Mouse (Mus musculus) stomach, postnatal 0 days (tissue): ENCODE measurements around the gene Tm2d1. TPM values are rescaled to one million over a fixed set of nuclear protein-coding genes. Genes with fewer than 3 reads are reported as not detected.

Experiments
- ATAC-seq: fragments of 200-750 bp; cut with Nextera tagmentation; 2 replicates; pipeline ENCODE4 v1.8.0; 2017; ENCODE audit not compliant: low FRiP score, low TSS enrichment
- DNase-seq: peaks from one replicate; pipeline ENCODE4 v3.0.0-alpha.2; 2016; ENCODE audit warnings: low spot score
- H3K27ac ChIP-seq: fragments of 300-500 bp; sonication (generic); replicated peaks from 2 replicates; pipeline ENCODE4 v1.5.1; 2014; ENCODE audit warnings: mild to moderate bottlenecking, control low read depth
- H3K27me3 ChIP-seq: fragments of 300-500 bp; sonication (generic); 2 replicates; pipeline ENCODE4 v1.6.1; 2014; ENCODE audit warnings: low read length; ENCODE audit not compliant: control insufficient read depth, insufficient read depth
- H3K36me3 ChIP-seq: fragments of 300-500 bp; sonication (generic); 2 replicates; pipeline ENCODE4 v1.6.1; 2014; ENCODE audit warnings: low read length, mixed read lengths; ENCODE audit not compliant: control insufficient read depth, insufficient read depth
- H3K4me1 ChIP-seq: fragments of 300-500 bp; sonication (generic); replicated peaks from 2 replicates; pipeline ENCODE4 v1.6.1; 2014; ENCODE audit warnings: antibody characterized with exemption; ENCODE audit not compliant: control insufficient read depth, insufficient read depth
- H3K4me2 ChIP-seq: fragments of 300-500 bp; sonication (generic); replicated peaks from 2 replicates; pipeline ENCODE4 v1.6.1; 2014; ENCODE audit warnings: low read depth, mild to moderate bottlenecking, control low read depth, moderate library complexity
- H3K4me3 ChIP-seq: fragments of 300-500 bp; sonication (generic); 2 replicates; pipeline ENCODE4 v1.5.1; 2014; ENCODE audit warnings: low read depth, low read length, control low read depth
- H3K9ac ChIP-seq: fragments of 300-500 bp; sonication (generic); 2 replicates; pipeline ENCODE4 v1.6.1; 2014; ENCODE audit warnings: mild to moderate bottlenecking, low read length, control low read depth, mixed read lengths
- H3K9me3 ChIP-seq: fragments of 300-500 bp; sonication (generic); 2 replicates; pipeline ENCODE4 v1.6.1; 2016; ENCODE audit warnings: low read length; ENCODE audit not compliant: control insufficient read depth
- CTCF ChIP-seq: IDR thresholded peaks from 2 replicates; pipeline ENCODE4 v1.5.1; 2016; ENCODE audit warnings: antibody characterized with exemption, low read depth, mild to moderate bottlenecking, moderate library complexity
- EP300 ChIP-seq: optimal IDR thresholded peaks from 2 replicates; pipeline ENCODE3; 2016; ENCODE audit warnings: antibody characterized with exemption
- WGBS: fragments of 180-500 bp; shearing (Covaris S2); extraction: QIAGEN DNeasy Blood & Tissue Kit; methylation state at CpG from one replicate; pipeline ENCODE4 v1.1.7; 2014; 5-methylcytosine and 5-hydroxymethylcytosine counted together
- polyA plus RNA-seq: library from polyadenylated mRNA; unstranded; fragments of >200 nt; fragmentation: Nextera tagmentation; extraction: Ambion mirVana; gene quantifications from 2 replicates; pipeline ENCODE4 v1.2.1, GENCODE M21; 2015

Tm2d1 gene
- polyA plus RNA-seq, 1 experiment from 2014 or later = 103 TPM

DNA sequence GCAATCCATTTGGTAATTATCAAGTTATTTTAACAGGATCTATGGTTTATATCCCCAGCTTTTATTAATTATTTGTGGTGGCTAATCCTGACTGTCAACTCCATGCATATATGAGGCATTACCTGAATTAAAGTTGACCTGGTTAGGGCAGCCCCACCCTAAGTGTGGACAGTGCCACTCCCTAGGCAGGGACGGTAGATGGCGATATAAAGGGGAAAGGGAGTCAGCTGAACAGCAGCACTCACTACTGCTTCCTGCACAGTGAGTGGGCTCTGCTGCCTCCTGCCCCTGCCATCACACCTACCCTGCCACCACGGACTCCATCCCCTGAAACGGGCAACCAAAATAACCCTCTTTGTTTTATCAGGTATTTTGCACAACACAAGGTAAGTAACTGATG, 7.7 kb downstream of the Tm2d1 start:
- no peaks in the 10 kb centered on the region; the same call in 1 of the 2 replicates for H3K36me3 ChIP-seq
- no peak overlapping the region for H3K9ac ChIP-seq
- no peaks in the 10 kb centered on the region for H3K4me1 ChIP-seq
- WGBS = 49% methylated on average over 4 of the region's 4 CpGs
- no peaks in the 10 kb centered on the region for H3K9me3 ChIP-seq
- H3K4me3 ChIP-seq = no peak overlapping the region
- no peaks in the 10 kb centered on the region for H3K27me3 ChIP-seq
- no peak overlapping the region for H3K27ac ChIP-seq
- no peak overlapping the region for H3K4me2 ChIP-seq
- DNase-seq (peak; percentile 40), ATAC-seq (peak; percentile 79)
- TF ChIP-seq CTCF (peak; percentile 62), EP300 (no peak)

DNA sequence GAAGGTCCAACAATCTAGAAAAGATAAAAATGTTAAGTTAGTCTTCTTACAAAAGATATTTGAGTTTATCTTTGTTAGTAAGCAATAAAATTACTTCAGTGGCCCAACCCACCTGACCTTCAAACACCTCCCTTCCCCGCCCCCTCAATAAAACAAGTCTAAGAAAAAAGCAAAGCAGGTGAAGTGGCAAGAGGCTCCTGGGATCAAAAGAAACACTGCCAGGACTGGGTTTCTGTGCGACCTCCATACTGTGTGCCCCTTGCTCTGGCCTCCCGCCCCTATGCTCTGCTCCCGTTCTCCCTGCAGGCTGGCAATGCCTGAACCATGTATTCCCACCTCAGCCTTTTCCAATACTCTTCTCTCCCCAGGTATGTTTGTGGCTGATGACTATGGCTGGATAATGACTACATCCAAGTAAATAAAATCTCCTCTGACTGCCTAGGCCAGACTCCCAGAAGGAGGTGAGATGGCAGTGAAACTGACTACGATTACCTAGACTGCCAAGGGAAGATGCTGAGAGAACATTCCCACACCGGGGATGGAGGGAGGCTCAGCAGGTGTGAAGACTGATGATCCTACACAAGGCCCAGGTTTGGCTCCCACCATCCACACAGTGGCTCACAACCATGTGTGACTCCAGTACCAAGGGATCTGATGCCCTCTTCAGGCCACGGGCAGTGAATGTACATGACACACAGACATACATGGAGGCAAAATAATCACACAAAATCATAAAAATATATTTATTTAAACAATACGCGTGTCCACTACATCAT, 24.9 kb downstream of the Tm2d1 start:
- no peaks in the 10 kb centered on the region for H3K4me1 ChIP-seq
- H3K36me3 ChIP-seq = peaks cover 13% of the 10 kb centered on the region
- H3K9me3 ChIP-seq = no peaks in the 10 kb centered on the region
- TF ChIP-seq EP300 (no peak), CTCF (peak; percentile 12; the same call in 1 of the 2 replicates)
- no peak overlapping the region for H3K27ac ChIP-seq
- ATAC-seq (no peak), DNase-seq (no peak)
- no peak overlapping the region for H3K4me2 ChIP-seq
- no peaks in the 10 kb centered on the region for H3K27me3 ChIP-seq
- no peak overlapping the region for H3K9ac ChIP-seq
- no peak overlapping the region for H3K4me3 ChIP-seq
- WGBS = 89% methylated on average over 9 of the region's 9 CpGs

DNA sequence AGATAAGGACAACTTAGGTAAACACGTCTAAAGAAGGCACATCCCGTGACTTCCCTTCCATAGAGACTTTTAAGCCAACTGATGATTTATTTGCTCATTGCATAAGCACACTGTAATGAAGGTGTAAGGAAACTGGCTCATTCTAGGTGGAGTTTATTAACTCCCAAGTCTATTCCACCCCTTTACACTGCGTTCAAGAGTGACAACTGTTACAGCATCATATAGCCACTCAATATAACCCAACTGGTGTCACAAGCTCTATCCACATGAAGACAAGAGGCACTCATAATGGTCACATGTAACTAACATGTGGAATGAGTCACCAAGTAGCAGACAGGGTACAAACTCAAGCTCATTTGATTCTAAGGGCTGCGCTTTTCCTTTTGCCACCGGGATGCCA, 34.5 kb downstream of the Tm2d1 start:
- H3K27me3 ChIP-seq = no peaks in the 10 kb centered on the region
- H3K27ac ChIP-seq = no peak overlapping the region
- H3K9me3 ChIP-seq = no peaks in the 10 kb centered on the region
- WGBS = 45% methylated on average over 5 of the region's 5 CpGs
- no peak overlapping the region for H3K4me3 ChIP-seq
- H3K4me2 ChIP-seq = no peak overlapping the region
- DNase-seq = no peak
- no peak overlapping the region for H3K9ac ChIP-seq
- H3K4me1 ChIP-seq = no peaks in the 10 kb centered on the region
- H3K36me3 ChIP-seq = no peaks in the 10 kb centered on the region
- ATAC-seq = peak; percentile 65; the same call in 1 of the 2 replicates
- TF ChIP-seq EP300 = no peak
- TF ChIP-seq CTCF = no peak

DNA sequence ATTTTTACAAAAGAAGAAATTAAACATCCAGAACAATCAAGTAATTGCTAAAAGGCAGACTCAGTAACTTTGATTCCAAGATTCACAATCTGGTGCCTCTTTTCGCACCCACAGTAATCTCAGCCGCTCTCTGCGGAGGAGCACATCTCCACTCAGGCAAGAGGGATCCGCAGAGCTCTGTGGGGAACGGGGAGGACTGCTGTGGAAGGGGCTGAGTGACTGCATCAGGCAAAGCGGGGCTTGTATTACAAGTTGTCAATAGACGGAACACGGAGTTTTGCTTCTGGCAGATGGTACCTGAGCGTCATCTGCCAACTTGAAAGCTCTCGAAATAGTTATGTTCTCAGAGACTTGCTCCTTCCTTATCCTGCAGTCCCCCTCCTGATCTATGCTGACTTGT, 37.3 kb downstream of the Tm2d1 start:
- H3K4me2 ChIP-seq = no peak overlapping the region
- DNase-seq (no peak), ATAC-seq (no peak)
- H3K4me1 ChIP-seq = no peaks in the 10 kb centered on the region
- TF ChIP-seq EP300 = no peak
- no peak for TF ChIP-seq CTCF
- 89% methylated on average over 10 of the region's 10 CpGs for WGBS
- no peaks in the 10 kb centered on the region for H3K36me3 ChIP-seq
- no peak overlapping the region for H3K4me3 ChIP-seq
- no peaks in the 10 kb centered on the region for H3K27me3 ChIP-seq
- no peak overlapping the region for H3K9ac ChIP-seq
- no peak overlapping the region for H3K27ac ChIP-seq
- H3K9me3 ChIP-seq = no peaks in the 10 kb centered on the region

DNA sequence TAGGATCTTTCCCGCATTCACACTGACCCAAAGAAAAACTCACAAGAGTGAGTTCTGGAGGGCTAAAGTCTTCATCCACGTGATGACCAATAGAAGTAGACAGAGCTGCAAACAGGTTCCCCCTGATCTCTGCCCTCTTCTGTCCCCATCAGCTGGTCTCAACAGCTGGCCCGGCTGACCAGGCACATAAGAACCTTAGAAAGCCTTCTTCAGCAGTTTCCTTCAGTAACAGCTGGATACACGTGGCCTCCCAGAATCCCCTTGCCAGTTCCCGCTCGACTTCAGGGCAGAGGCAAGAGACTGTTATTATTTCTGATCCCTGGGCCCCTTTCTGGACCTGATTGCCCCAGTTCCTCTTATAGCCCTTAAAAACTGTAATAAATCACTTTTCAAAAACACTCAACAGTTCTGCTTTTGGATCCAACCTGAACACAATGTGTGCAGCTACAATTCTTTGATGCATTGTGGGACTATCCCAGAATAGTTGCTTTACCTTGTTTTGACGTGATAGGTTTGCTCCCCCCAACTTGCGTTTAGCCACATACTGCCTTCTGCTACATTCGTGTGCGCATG, 43.0 kb downstream of the Tm2d1 start:
- TF ChIP-seq EP300 (no peak), CTCF (no peak)
- Histone ChIP-seq H3K9me3 (no peaks in the 10 kb centered on the region), H3K4me2 (no peak overlapping the region), H3K36me3 (no peaks in the 10 kb centered on the region), H3K27ac (no peak overlapping the region), H3K9ac (no peak overlapping the region), H3K4me3 (no peak overlapping the region), H3K4me1 (no peaks in the 10 kb centered on the region), H3K27me3 (no peaks in the 10 kb centered on the region)
- DNase-seq (no peak), ATAC-seq (no peak)
- WGBS = 55% methylated on average over 10 of the region's 10 CpGs
